Mouse (Mus musculus) liver, embryonic 14.5 days (tissue): ENCODE data around the gene Shroom3. TPM values are rescaled to one million over a fixed set of nuclear protein-coding genes. Genes with fewer than 3 reads are reported as not detected.
"Not testable (repeated sequence)": the region's sequence is repeated elsewhere in the genome, so short reads cannot be mapped to it uniquely, and the experiment has no call there.

Source experiments
- ATAC-seq: fragments of 200-750 bp; cut with Nextera tagmentation; 2 replicates; pipeline ENCODE4 v1.8.0; 2017; ENCODE audit warnings: moderate number of reproducible peaks, mild to moderate bottlenecking, moderate library complexity; ENCODE audit not compliant: insufficient read depth
- DNase-seq, 3 experiments: peaks; one replicate each; pipeline ENCODE4 v3.0.0-alpha.2; 2012 to 2013; ENCODE audit warnings: low read depth in 3 of 3, low spot score in 3 of 3
- H3K27ac ChIP-seq: fragments of 300-500 bp; sonication (generic); 2 replicates; pipeline ENCODE4 v1.5.1; 2014; ENCODE audit warnings: moderate library complexity, mild to moderate bottlenecking, control low read depth, inconsistent platforms
- H3K27me3 ChIP-seq: fragments of 300-500 bp; sonication (generic); 2 replicates; pipeline ENCODE4 v1.6.1; 2014; ENCODE audit warnings: mild to moderate bottlenecking, low read length, moderate library complexity; ENCODE audit not compliant: control insufficient read depth, insufficient read depth
- H3K36me3 ChIP-seq: fragments of 300-500 bp; sonication (generic); replicated peaks from 2 replicates; pipeline ENCODE4 v1.6.1; 2014; ENCODE audit warnings: low read depth; ENCODE audit not compliant: control insufficient read depth, insufficient read depth
- H3K4me1 ChIP-seq, 2 experiments: fragments of 200-500 bp in 1 of 2; fragments of 300-500 bp in 1 of 2; sonication (generic) in 1 of 2; replicated peaks; 2 replicates each; pipeline ENCODE4 v1.6.1; 2012 to 2014; ENCODE audit warnings: antibody characterized with exemption in 1 of 2, inconsistent platforms in 1 of 2, low read length in 1 of 2; ENCODE audit not compliant: control insufficient read depth in 2 of 2, insufficient read depth in 2 of 2
- H3K4me2 ChIP-seq: fragments of 300-500 bp; sonication (generic); 2 replicates; pipeline ENCODE4 v1.6.1; 2014; ENCODE audit warnings: low read depth, mild to moderate bottlenecking, control low read depth, moderate library complexity
- H3K4me3 ChIP-seq, 2 experiments: fragments of 200-500 bp in 1 of 2; fragments of 300-500 bp in 1 of 2; sonication (generic) in 1 of 2; 2 replicates each; pipeline ENCODE4 v1.5.1; 2012 to 2014; ENCODE audit warnings: low read depth in 2 of 2, low read length in 2 of 2, mild to moderate bottlenecking in 2 of 2, control low read depth in 1 of 2, inconsistent platforms in 1 of 2, moderate library complexity in 1 of 2; ENCODE audit not compliant: insufficient read depth in 1 of 2
- H3K9ac ChIP-seq: fragments of 300-500 bp; sonication (generic); replicated peaks from 2 replicates; pipeline ENCODE4 v1.6.1; 2014; ENCODE audit warnings: mild to moderate bottlenecking, control low read depth, moderate library complexity
- H3K9me3 ChIP-seq: fragments of 300-500 bp; sonication (generic); 2 replicates; pipeline ENCODE4 v1.6.1; 2016; ENCODE audit warnings: low read length, mixed read lengths; ENCODE audit not compliant: control insufficient read depth
- CTCF ChIP-seq: IDR thresholded peaks from 2 replicates; pipeline ENCODE4 v1.5.1; 2016; ENCODE audit warnings: antibody characterized with exemption, low read depth, control low read depth
- EP300 ChIP-seq: IDR thresholded peaks from 2 replicates; pipeline ENCODE4 v1.6.1; 2016; ENCODE audit warnings: antibody characterized with exemption, low read depth
- WGBS: fragments of 180-500 bp; shearing (Covaris S2); extraction: QIAGEN DNeasy Blood & Tissue Kit; methylation state at CpG from one replicate; pipeline ENCODE4 v1.1.7; 2014; ENCODE audit not compliant: insufficient replicate concordance; 5-methylcytosine and 5-hydroxymethylcytosine counted together
- polyA plus RNA-seq, 2 experiments: library from polyadenylated mRNA; depleted of rRNA in 1 of 2; stranded (reverse) in 1 of 2; unstranded in 1 of 2; fragments of >200 nt; fragmentation: Nextera tagmentation in 1 of 2; extraction: Ambion mirVana in 1 of 2; gene quantifications; 2 replicates each; pipeline versions ENCODE4 v1.2.1 to v1.2.3; 2012 to 2014

Shroom3 gene
- polyA plus RNA-seq, 2 experiments, result 0.11 to 0.30 TPM

- ATAC-seq, result no peak
These were observed 236.2 kb downstream of the Shroom3 start for GRCm38 (mm10) chr5:92919390-92919789.

GRCm38 (mm10) chr5:92920984-92921383 lies 237.7 kb downstream of the Shroom3 start:
- Histone ChIP-seq H3K36me3 (no peaks in the 10 kb centered on the region), H3K4me2 (no peak overlapping the region), H3K9me3 (no peaks in the 10 kb centered on the region), H3K9ac (no peak overlapping the region), H3K27me3 (no peaks in the 10 kb centered on the region), H3K27ac (no peak overlapping the region), H3K4me1 (peaks cover 0 to 6% of the 10 kb centered on the region in 2 experiments; a peak in 2 of 4 replicates), H3K4me3 (no peak overlapping the region)
- TF ChIP-seq CTCF, result no peak
- no peak for TF ChIP-seq EP300
- 65% methylated on average over 8 of the region's 8 CpGs for WGBS
- ATAC-seq (no peak), DNase-seq (no peak)

More at GRCm38 (mm10) chr5:92919390-92919789, 236.2 kb downstream of the Shroom3 start:
- TF ChIP-seq EP300, result no peak
- TF ChIP-seq CTCF, result no peak
- Histone ChIP-seq H3K4me3 (no peak overlapping the region), H3K4me2 (no peak overlapping the region), H3K27me3 (no peaks in the 10 kb centered on the region), H3K9ac (no peak overlapping the region), H3K4me1 (no peaks in the 10 kb centered on the region; a peak in 1 of 4 replicates), H3K9me3 (no peaks in the 10 kb centered on the region), H3K36me3 (no peaks in the 10 kb centered on the region), H3K27ac (no peak overlapping the region)
- WGBS, result 72% methylated on average over 14 of the region's 14 CpGs
- DNase-seq, result no peak

GRCm38 (mm10) chr5:92921728-92922127 lies 238.5 kb downstream of the Shroom3 start:
- no peak for TF ChIP-seq EP300
- TF ChIP-seq CTCF, result peak; percentile 48
- Histone ChIP-seq H3K4me3 (no peak overlapping the region), H3K27ac (no peak overlapping the region), H3K27me3 (no peaks in the 10 kb centered on the region), H3K4me1 (peaks cover 0 to 6% of the 10 kb centered on the region in 2 experiments; a peak in 2 of 4 replicates), H3K36me3 (no peaks in the 10 kb centered on the region), H3K4me2 (no peak overlapping the region), H3K9me3 (no peaks in the 10 kb centered on the region), H3K9ac (no peak overlapping the region)
- no peak for ATAC-seq
- DNase-seq, result no peak
- WGBS, result 53% methylated on average over 8 of the region's 8 CpGs

GRCm38 (mm10) chr5:92922981-92923380 lies 239.7 kb downstream of the Shroom3 start:
- not testable (repeated sequence) for H3K27me3 ChIP-seq, H3K4me2 ChIP-seq, H3K27ac ChIP-seq, H3K9me3 ChIP-seq, H3K4me1 ChIP-seq, DNase-seq, H3K4me3 ChIP-seq, ATAC-seq, H3K9ac ChIP-seq, H3K36me3 ChIP-seq
- 72% methylated on average over 5 of the region's 5 CpGs for WGBS

- WGBS, result 4% methylated on average over 17 of the region's 17 CpGs
- Histone ChIP-seq H3K27me3 (no peaks in the 10 kb centered on the region), H3K4me3 (no peak overlapping the region), H3K9me3 (no peaks in the 10 kb centered on the region), H3K4me2 (peak overlapping the region; percentile 39), H3K27ac (no peak overlapping the region), H3K4me1 (peaks cover 0 to 6% of the 10 kb centered on the region in 2 experiments; a peak in 1 of 4 replicates), H3K9ac (no peak overlapping the region), H3K36me3 (no peaks in the 10 kb centered on the region)
- TF ChIP-seq CTCF (no peak), EP300 (no peak)
- DNase-seq (peak in 2 of 3 experiments; percentile 10 to 16), ATAC-seq (peak; percentile 51)
These were observed 241.7 kb downstream of the Shroom3 start for GRCm38 (mm10) chr5:92924851-92925477.
